Mouse (Mus musculus) inflammation-experienced regulatory T-cells, adult 6 months (primary cell): ENCODE results near the gene Smndc1. TPM values are rescaled to one million over a fixed set of nuclear protein-coding genes. Genes with fewer than 3 reads are reported as not detected.
"Not testable (repeated sequence)": the region's sequence is repeated elsewhere in the genome, so short reads cannot be mapped to it uniquely, and the experiment has no call there.

Experiments
- ATAC-seq: one replicate; pipeline ENCODE4 v1.8.0; 2017
- polyA plus RNA-seq, 3 experiments: library from polyadenylated mRNA; unstranded; fragments of 100-300 nt; shearing (Covaris generic); gene quantifications; one replicate each; pipeline ENCODE4 v1.2.1; 2017

Smndc1 gene
- polyA plus RNA-seq, 3 experiments from 2014 or later, result 30.1 to 38.6 (median 34.9) TPM

DNA sequence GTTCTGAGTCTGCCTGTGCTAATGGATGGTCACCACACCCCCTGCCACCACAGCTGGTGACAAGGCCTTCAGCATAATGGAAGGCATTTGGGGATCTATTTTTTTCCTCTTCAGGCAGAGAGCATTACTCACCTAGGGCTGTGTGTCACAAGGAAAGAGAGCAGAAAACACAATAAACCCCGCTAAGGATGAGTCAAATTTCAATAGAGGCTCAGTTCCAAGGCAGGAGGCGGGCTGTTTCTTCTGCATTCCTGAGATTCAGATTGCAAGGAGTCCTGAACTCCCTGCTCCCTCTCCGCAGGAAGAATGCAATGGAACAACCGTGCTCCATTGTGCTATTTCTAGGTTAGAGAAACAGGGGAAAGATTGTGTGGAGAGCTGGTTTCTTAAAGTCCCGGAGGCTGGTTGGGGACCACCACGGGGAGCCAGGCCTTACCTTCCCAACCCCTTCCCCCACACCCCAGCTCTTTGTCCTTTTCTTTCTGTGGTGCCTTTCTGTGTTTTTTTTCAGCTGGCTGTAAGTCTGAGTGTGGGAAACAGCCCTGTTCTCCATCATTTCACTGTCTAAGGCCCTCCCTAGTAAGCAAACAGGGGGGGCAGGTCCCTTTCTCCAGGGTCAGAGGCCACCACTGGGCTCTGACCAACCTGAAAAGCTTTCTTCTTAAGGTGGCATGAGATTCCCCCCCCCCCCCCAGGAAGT is 21.9 kb upstream of the Smndc1 start:
- ATAC-seq, result no peak

DNA sequence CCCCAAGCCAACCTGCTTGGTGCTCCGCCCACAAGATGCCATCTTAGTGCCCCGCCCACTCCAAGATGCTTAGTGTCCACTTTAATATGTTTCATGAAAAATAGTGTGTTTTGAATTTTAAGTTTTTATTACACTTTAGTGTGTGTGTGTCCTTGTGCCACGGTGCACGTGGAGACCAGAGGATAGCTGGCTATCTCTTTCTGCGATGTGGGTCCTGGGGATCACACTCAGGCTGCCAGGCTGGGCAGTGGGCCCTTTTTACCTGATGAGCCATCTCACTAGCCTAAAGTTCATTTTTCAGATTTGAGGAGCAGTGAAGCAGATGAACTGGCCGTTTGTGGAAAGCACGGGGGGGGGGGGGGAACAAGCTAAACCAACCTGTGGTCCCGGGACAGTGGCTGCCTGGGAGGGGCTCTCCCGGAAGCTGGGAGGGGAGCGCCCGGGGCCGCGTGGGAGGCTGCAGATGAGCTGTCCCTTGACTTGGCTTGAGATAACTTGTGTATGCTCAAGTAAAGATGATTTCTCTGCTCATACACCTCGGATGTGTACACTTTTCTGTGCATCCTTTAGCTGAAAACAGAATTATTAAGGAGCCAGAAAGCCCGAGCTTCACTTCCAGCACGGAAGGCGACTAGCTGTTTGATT is 19.4 kb upstream of the Smndc1 start:
- ATAC-seq, result peak; percentile 28

DNA sequence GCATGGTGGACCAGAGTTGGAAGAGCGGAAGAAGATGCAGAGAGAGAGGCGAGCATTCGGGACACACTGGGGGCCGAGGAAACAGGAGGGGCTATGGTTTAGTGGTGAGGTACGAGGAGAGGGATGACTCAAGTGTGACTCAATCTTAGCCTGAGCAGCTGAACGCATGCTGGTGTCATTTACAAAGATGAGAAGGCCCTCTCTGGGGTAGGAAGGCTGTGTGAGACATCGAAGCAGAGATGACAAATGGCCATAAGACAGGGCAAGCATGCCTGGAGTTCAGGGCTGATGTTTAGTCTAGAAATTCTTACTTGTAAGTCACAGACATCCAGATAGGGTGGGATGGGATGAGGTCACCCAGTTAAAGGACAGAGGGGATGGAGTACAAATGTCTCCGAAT is 18.0 kb upstream of the Smndc1 start:
- no peak for ATAC-seq

DNA sequence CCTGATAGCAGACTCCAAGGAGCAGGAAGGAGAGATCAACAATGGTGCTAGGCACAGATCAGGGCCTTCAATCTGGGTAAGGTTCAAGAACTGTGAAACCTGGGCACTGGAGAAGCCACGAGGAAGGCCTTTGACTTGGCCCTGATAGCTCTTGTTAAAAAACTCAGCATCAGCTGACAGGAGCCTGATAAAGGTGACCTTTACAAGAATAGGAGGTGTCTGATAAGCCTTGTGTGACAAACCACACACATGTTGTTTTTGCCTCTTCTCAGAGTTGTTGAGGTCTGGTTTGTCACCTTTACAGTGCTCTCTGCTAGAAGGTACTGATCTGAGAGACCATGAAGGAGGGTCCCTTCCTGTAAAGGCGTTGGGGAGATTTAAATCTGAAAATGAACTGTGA is 17.0 kb upstream of the Smndc1 start:
- no peak for ATAC-seq

DNA sequence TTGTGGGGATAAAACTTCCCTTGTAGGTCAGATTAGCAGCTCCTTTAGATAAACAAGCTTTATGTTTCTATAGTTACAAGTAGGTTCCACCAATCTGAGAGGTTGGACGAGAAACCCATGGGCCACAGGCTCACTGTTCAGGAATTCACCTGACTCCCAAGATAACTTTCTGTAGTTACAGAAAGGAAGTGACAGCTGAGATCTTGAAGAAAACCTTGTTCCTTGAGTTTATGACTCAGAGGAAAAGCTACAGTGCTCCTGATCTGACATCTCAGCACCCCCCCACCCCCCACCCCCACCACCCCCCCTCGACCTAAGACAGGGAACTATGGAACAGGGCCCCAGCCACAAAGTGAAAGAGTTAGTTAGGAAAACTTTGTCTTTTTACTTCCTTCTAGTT is 15.4 kb upstream of the Smndc1 start:
- no peak for ATAC-seq

DNA sequence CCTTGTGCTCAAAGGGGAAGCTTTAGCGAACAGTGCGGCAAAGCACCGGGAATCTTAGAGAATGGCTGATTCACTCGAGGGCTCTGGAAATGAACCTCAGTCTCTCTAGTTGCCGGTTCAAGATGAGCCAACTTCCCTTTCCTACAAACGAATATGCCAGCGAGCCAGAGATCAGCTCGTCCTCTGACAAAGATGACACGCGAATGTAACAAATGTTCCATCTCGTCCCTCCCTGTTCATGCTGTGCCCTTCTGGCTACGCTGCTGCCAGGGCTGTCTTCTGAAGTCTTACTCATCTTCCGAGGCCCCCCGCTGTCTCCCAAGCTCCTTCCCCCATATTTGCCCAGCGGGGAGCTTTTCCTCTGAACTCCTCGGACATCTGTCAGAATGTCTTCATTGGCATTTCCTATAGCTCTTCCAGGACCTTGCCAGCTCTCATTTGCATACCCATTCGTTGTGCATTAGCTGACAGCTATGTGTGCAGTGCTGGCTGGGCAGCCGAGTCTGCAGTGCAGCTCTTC is 14.5 kb upstream of the Smndc1 start:
- ATAC-seq, result no peak

DNA sequence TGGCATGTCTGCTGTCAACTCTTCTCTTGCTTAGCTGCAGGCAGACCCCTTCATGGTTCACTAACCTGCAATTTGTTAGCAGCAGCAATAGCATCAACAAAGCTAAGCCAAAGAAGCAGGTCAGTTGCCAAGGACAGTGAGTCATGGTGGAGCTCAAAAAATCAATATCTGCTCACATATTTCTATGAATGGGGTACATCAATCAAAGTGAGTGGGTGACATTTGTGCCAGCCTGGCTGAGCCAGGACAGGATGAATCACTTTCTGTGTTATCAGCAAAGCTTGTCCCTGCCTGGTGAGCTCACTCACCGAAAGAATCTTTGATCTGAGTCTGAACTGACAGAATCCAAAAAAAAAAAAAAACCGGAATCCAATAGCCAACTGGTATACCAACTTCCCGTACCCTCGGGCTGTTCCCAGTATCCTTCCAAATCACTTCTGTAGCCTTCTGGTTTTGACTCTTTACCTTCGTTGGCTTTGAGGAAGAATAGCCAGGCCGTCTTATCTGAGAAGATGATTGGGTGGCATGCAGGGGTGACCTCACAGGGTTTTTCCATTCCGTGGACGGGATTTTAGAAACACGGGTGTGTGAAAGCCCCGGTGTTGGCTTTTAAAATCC is 13.9 kb upstream of the Smndc1 start:
- ATAC-seq, result no peak

DNA sequence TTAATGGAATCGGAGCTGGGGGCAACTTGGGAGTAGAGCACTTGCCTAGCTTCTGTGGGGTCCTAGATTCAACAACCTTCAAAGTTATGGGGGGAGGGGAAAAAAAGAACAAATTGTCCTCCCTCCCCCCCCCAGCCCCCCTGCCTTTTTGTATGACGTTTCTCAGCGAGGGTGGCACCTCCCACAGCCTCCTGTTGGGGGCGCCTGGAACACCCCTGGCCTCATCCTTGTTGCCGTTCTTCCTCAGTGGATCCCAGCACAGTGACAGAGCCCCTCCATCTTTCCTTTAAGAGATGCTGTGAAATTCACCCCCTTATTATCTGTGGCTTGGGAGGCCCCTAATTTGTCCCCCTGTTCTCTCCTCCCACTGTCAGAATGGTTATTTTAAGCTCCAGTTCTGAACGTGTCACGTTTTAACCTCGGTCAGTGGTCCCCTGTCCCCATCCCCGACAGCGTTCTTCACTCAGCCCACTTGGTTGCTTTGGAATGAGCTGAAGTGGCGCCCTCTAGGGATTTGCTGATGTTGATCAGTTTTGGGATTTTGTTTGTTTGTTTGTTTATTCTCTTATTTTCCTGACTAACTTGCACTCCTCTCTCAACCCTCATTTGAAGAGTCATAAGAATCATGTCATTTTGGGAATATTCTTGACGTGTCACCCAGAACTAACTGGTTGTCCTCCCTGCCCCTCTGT is 12.5 kb upstream of the Smndc1 start:
- ATAC-seq, result no peak

DNA sequence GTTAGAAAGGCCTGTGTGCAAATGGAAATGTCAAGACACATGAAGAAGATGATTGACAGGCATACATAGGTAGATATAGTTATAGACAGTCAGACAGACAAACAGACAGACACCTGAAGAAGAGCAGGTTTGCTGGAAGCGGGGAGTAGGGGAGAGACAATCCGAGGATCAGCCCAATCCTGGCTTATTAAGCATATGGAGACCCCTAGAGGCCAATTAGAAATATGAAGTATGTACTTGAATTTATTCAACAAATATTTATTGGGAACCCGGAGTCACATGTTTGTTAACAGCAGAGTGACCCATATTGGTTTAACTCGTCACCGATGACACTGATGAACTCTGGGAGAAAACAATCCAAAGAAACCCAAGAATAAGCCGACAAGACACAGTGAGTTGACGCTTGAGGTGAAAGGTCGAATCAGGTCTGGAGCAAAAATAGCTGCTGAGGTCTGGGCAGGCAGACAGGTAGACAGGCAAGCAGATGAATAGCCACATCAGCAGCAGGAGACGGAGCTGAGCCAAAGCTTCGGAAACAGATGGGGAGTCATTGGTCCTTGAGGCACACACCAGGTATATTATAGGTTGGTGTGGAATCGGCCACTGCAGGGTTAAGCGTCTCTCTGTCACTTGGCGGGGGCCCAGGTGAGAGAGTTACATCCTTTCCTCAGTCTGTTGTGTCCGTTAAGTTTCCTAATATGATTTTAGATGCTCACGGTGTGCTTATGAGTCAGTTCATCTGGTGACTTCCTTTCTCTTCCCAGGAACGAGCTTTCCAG is 10.1 kb upstream of the Smndc1 start:
- no peak for ATAC-seq

DNA sequence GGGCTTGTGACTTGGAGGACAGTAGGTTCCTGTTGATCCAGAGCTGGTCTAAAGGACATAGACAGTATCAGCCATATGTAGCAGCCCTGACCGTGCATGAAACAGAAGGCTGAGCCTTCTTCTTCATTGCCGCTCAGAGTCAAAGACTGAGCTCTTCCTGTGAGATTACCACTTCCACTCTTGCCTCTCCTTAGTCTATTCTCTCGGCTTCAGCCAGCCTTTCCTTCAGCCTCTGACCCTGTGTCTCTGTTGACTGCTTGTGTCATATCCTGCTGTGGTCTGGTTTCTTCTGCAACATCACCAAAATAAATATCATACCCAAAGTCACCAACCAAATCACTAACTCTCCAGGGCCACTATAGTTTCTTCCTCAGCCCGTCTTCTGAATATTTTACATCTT is 8.8 kb upstream of the Smndc1 start:
- ATAC-seq, result no peak

DNA sequence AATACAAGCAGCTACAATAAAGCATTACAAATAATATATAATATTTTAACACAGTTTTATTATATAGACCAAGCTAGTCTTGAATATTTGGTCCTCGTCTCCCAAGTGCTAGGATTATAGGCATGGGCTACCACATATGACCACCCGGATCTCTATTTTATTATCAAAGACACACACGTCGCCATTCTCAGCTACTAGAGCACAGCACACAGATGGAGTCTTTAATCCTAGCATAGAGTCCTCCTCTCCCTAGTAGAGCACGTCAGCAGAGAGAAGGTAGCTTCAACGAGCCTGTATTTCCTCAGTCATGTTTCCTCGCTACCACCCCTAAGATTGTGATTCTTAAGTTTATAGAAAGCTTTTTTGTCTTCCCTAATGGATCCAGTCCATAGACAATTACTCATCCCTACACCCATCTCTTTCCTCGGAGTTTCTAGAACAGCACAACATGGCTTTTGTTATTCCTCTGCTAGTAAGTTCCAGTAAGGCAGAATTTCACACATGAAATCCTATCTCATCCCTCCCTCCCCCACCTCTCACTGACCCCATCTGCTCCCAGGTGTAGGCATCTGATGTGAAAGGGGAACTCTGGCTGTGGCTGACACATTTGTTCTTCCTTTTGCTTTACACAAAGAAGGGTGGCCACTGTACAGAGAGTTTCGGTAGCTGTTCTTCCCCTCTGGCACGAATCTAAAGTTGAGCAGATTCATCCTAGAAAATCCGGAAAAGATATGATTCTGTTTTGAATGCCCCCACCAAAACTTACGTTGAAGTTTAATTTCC is 7.3 kb upstream of the Smndc1 start:
- ATAC-seq, result no peak

DNA sequence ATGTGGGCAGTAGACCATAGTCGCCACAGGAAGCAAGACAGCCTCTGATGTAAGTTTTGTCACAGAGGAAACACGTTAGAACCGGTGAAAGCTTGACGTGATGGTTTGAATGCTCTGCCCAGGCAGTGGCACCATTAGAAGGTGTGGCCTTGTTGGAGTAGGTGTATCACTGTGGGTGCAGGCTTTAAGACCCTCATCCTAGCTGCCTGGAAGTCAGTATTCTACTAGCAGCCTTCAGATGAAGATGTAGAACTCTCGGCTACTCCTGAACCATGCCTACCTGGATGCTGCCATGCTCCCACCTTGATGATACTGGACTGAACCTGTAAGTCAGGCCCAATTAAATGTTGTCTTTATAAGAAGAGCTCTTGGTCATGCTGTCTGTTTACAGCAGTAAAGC is 5.4 kb upstream of the Smndc1 start:
- ATAC-seq, result not testable (repeated sequence)

DNA sequence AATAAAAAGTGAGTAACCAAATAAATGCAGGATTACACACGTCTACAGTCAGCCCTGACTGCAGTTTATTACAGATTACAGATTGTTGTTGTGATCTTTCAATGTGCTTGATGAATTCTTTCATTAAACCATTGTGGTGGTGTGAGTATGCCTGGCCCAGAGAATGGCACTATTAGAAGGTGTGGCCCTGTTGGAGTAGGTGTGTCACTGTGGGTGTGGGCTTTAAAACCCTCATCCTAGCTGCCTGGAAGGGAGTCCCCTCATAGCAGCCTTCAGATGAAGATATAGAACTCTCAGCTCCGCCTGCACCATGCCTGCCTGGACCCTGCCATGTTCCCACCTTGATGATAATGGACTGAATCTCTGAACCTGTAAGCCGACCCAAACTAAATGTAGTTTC is 4.6 kb upstream of the Smndc1 start:
- ATAC-seq, result not testable (repeated sequence)

DNA sequence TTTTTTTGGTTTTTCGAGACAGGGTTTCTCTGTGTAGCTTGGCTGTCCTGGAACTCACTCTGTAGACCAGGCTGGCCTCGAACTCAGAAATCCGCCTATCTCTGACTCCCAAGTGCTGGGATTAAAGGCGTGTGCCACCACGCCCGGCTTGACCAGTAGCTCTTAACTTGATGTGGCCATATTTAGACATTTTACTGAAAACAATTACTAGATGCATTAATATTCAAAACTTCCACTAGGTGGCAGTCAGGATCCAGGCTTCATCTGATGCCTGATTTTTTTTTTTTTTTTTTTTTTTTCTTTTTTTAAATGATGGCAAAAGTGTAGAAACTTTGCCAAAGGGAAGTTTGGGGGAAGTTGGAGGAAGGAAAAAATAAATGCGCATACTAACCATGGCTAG is 4.2 kb upstream of the Smndc1 start:
- no peak for ATAC-seq

DNA sequence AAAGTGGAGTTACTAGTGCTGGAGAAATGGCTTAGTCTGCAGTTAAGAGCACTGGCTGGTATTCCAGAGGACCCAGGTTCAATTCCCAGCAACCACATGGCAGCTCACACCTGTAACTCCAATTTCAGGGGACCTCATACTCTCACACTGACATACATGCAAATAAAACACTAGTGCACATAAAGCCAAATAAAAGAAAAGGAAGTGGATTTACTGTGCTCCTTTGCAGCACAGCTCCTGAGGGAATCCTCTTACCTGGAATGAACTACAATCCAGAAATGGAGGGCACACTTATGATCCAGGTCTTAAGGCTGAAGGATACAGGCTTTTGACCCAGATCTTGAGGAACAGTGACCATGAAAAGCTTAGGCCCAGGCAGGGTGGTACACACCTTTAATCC is 3.3 kb upstream of the Smndc1 start:
- ATAC-seq, result no peak

DNA sequence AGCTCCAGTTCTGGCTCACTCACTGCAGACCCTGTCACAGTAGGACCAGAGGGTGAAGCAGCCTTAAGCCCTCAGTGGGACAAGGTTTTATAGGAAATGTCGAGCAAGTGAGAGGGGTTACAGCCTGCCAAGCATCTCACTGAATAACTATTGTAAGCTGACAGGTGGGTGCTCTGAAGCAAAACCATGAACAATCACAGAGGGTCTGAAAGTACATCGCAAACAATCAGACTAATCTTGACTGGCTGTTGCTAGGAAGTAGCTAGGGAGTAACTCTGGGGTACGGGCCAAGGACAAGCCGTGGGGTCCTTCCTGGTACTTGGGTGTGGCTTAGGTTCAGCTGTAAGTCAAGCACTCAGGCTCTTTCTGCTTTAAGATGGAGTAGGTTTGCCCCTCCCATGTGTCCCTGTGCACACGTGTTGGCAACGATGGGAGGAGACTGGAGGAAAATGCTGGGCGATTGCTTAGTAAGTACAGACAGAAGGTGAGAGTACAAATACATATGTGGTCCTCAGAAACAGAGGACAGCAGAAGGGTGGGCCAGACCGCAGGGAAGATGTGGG is 2.5 kb upstream of the Smndc1 start:
- ATAC-seq, result no peak

DNA sequence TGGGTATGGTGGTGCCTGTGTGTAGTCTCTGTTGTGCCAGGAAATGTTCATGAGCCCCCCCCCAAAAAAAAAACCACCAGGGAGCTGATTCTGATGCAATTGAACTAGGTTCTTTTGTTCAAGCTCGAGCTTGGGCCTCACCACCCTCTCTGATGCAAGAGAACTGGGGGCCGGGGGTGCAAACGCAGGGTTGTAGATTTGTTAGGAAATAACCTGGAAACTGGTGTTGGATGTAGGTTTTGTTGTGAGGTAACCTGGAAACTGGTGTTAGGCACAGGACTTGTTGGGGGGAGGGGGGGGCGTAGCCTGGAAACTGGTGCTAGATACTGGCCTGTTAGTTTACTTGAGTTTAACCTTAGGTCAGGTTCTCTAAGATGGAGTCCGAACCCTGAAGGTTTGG is 1.4 kb upstream of the Smndc1 start:
- no peak for ATAC-seq

DNA sequence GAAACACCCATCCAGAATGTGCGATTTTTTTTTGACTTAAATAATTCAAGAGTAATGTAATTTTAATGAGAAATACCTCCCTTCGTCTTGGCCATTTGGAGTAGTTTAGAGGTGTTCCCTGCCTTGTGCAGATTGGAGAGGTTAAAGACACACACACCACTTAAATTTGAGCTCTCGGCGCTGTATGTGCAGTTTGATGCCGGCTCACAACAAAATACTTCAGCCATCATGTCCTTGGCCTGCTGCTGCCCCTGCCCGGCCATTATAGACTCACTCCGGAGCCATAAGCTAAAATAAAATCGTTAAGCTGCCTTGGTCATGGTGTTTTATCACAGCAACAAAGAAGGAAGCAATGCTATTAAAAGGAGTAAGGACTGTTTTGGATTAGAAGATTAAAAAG is 1.0 kb upstream of the Smndc1 start:
- ATAC-seq, result no peak

DNA sequence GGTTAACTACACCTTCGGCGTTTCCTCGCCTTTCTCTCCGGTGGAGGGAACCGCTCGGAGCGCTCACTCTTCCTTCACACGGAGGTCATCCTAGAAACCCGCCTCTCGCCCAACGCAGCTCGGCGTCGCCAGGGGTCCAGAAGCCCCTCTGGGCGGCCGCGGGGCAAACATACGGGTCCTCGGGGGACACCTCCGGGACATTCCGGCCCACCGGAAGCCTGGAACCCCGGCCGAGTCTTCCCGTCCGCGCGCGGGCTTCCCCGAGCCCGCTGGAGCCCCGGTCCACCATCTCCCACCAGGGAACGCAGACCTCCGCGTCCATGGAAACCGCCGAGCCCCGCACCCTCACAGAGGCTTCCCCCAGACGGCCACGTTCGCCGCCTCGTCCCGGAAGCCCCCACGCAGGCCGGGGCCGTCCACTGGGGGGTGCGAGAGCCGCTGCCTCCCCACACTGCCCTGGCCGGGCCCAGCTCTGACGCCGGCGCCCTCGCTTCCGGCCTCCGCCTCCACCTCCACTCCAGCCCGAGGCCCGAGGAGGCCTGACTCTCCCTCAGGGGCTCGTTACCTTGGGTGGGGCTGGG is 437 bp downstream of the Smndc1 start:
- ATAC-seq, result peak; percentile 29

DNA sequence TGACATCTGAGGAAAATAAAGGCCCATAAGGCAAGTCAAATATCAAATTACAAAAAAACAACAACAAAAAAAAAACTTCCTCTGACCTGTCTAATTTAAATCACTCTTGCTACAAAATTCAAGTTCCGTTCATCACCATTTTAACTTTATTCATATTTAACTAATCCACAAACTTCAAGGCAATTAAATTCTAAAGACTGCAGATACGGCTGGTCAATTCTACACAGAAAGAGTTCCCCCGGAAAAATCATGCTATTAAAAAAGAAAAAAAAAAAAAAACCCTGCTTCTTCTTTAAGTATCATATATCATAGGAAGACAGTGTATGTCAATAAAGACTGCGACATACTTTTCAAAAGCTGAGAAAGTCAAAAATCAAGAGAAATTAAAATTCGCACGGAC is 961 bp downstream of the Smndc1 start:
- ATAC-seq, result no peak

DNA sequence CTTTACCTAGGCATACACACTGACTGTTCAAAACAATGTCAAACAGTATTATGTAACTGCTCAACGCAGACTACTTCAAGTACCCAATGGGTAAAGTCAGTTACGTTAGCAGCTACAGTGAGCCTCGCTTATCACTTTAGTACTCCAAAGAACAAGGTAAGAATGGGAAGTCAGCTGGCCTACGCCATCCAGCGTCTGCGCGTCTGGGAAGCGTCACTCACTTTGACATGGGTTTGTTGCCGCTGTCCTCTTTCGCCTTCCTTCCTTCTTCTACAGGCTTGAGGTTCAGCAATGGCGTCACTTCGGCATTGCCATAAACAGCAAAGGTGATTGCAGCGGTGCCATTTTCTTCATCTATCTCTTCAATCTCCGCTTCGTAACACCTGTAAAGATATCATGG is 7.0 kb downstream of the Smndc1 start:
- ATAC-seq, result no peak
